Mouse (Mus musculus): ENCODE measurements around the gene Phospho2.

GRCm38 (mm10) chr2:69837996-69838395 lies 48.6 kb downstream of the Phospho2 start:
- TF ChIP-seq CTCF (IDR thresholded peaks at IDR 0.05) (no peak; the same call in 1 of the 2 replicates), EP300 (IDR thresholded peaks at IDR 0.05) (no peak)
